Mouse (Mus musculus) gastrocnemius, postnatal 36 days (tissue): ENCODE data around the gene Slc16a6. TPM values are rescaled to one million over a fixed set of nuclear protein-coding genes. Genes with fewer than 3 reads are reported as not detected.

Experiments
- DNase-seq, 2 experiments: peaks; one replicate each; pipeline ENCODE4 v3.0.0; 2022
- intact Hi-C: fragments of 180-260 bp; cut with DNase I; formaldehyde crosslinking; loops from one replicate; pipeline ENCODE4 v1.15.1; 2025
- total RNA-seq, 2 experiments: library from RNA; stranded (reverse); gene quantifications; 2 replicates each; pipeline ENCODE4 v1.2.3; 2021

Gene Slc16a6
- total RNA-seq, 2 experiments from 2014 or later: 4.8 to 9.4 TPM

DNA sequence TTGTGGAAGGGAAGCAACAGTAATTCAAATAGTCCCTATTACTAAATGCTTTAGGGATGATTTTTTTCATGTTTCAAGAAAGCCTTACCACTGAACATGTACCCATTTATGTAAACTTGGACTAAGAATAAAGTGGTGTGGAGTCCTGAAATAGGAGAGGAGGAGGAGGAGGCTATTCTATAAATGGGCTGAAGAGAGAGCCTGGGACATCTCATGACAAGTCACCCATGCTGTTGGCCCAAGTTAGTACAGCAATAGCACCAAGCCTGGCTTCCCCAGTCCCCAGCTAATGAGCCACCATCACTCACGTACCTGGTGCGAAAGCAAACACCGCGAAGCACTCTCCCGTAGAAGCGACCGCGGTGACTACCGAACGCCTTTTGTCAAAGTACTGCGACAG is 15.2 kb downstream of the Slc16a6 start:
- intact Hi-C loops: no loop called here
- no peak for DNase-seq

DNA sequence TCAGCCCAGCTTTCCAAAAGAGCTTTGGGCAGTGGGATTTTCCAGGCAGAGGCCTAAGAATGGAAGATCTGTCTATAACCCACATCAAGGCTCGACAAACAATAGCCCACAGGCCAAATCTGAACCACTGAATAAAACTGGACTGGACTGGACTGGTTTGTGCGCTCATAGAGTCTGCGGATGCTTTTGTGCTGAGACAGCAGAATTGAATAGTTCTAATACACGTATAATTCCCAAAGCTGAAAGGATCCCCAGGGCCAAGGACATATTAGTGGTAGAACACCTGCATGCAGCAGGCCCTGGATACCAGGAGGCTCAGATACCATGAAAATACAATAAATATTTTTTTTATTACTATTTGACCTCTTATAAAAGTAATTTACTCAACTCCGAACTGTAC is 17.1 kb downstream of the Slc16a6 start:
- DNase-seq: no peak
- intact Hi-C loops: no loop called here

DNA sequence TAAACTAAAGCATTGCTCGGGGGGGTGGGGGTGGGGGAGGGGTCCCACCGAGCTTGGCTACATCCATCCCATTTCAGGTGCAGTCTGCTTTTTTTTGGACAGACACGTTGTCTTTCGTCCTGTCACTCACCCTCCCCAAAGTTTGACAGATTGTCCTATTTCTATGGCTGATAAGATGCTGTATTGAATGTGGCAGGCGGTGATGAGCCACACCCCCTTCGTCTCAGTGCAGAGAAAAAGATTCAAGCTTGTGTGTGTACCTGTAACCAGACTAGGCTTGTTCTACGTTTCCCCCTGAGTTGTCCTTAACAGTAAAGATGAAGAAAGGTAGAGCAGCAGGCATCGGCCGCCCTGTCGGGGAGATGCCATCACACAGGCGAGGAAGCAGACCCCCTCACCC is 22.2 kb downstream of the Slc16a6 start:
- no peak for DNase-seq
- intact Hi-C loops: no loop called here

DNA sequence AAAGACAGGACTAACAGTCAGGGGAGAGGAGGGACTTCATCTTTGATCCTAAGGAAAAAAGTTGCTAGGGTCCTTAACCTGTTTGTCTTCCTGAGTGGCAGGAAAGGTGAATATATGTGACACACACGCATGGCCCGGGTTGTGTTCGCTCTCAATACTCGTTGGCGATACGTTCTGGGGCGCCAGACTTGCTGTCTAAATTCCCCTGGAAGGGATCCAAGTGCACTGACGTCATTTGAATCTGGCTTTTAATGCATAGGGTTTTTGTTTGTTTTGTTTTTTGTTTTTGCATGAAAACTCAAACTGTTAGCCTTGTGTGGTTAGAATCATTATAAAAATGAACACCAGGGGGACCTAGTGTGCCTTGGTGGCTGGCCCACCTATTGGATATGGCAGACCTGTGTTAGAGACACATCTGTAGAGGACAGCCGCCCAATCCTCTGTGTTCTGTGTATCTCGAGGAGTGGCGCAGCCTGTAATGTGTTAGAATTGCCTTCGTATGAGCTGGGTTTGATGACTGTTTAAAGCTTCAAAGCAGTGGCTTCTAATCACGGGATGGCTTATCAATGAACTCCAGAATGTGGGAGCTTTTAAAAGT is 27.9 kb downstream of the Slc16a6 start:
- no peak for DNase-seq
- intact Hi-C loops: loop anchor here (2.0 to 10.0 kb wide), 4 partner anchors 139 to 417 kb away; partner anchors contain the start of gene Wipi1

DNA sequence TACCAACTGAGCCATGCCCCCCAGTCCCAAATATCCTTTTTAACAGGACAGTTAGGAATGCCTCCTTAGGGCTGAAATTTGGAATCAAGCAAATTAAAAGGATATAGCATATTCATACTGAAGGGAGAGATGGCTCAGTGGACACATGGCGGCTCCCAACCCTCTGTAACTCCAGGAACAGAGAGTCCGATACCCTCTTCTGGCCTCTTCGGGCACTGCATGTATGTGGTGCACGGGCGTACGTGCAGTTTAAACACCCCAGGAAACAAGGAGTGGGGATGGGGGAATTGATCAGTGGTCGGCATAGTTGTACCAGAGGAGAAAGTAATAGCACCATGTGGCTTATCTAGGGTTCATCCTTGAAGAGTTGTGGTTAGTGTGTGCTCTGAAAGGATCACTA is 28.8 kb downstream of the Slc16a6 start:
- intact Hi-C loops: loop anchor here (5.0 to 10.0 kb wide), 2 partner anchors 112 to 170 kb away; partner anchors contain the start of gene Wipi1
- no peak for DNase-seq

DNA sequence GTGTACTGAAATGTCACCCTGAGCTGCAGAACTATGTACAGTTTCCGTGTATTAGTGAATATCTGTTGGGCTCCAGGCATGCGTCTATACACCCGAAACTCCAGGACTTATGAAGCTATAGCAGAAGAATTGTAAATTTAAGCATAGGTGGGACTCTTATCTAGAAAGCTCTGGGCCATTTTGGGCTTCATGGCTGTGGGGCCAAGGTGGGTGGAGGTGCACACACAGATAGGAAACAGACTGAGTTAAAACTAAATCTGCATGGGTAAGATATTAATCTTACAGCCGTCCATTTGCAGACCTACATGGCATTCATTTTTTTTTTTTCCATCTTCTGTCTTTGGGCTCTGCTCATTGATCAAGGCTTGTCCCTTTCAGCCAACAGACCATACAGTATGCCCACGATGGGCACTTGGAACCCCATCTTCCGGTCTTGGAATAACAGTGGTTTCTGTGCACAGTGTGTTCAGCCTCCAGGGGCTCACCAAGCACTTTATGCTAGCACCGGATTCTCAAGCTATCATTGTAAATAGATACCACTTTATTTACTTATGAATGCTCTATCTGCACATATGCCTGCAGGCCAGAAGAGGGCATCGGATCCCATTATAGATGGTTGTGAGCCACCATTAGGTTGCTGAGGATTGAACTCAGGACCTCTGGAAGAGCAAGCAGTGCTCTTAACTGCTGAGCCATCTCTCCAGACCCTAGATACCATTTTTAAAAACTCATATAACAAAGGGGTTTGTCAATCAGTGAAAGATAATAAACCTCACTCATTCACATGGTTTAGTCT is 29.7 kb downstream of the Slc16a6 start:
- intact Hi-C loops: loop anchor here (5.0 to 10.0 kb wide), 2 partner anchors 111 to 171 kb away; partner anchors contain the start of gene Wipi1

DNA sequence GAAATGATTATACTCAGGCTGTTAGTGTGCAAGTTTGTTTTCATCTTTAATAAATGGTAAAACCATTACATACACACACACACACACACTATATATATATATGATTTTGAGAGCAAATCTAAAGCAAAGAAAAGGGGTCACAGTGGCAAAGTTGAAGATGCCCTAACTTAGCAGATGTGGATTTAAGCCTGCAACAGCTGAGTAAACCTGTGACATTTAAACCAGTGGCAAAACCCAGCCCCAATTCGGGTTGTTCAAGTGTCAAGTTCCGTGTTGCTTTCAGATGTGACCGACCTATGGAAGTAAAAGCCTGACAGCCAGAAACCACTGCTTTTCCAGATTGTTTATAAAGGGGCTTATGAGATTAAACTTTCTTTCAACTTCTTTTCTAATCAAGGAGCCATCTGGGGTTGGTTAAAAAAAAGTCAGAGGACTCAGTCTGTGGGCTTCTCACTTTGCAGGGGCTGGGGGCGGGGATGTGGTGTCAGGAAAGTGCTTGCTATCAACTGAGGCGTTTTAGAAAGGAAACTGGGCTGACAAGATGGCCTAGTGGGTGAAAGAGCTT is 31.1 kb downstream of the Slc16a6 start:
- no peak for DNase-seq
- intact Hi-C loops: loop anchor here (5.0 to 10.0 kb wide), 2 partner anchors 110 to 173 kb away; partner anchors contain the start of gene Wipi1

More for the DNA sequence above, 29.7 kb downstream of the Slc16a6 start:
- DNase-seq: no peak

DNA sequence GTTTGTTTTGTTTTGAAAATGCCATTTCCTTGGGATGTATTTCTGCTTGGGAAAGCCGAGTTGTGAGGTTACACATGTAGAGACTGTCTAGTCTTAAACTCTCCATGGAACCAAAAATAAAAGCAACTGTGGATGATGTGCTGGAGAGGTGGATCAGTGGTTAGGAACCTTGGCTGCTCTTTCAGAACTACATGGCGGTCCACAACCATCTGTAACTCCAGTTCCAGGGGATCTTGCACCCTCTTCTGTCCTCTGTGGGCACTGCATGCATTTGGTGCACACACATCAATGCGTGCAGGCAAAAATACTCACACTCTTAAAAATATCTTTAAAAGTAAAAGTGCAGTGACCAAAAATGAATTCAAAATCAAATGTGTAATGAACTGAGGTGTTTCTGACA is 32.3 kb downstream of the Slc16a6 start:
- DNase-seq: no peak
- intact Hi-C loops: loop anchor here (5.0 to 10.0 kb wide), 2 partner anchors 109 to 174 kb away; partner anchors contain the start of gene Wipi1

DNA sequence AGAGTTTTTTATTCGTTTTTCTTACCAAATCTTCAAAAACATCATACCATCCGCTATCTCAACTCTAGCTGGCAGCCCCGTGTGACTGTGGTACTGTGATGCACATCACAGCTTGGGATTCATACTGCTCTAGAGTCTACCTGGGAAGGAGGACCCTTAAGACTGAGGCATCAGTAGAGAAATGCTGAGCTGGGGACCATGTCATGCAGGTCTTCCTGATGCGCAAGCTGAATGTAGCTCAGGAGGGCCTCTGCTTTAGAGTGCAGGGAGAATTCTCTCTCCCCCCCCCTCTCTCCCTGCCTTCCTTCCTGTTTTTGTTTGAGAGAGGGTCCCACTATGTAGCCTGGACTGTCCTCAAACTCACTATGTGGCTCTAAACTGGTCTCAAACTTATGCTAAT is 32.8 kb downstream of the Slc16a6 start:
- no peak for DNase-seq
- intact Hi-C loops: loop anchor here (5.0 to 10.0 kb wide), 2 partner anchors 108 to 174 kb away; partner anchors contain the start of gene Wipi1

DNA sequence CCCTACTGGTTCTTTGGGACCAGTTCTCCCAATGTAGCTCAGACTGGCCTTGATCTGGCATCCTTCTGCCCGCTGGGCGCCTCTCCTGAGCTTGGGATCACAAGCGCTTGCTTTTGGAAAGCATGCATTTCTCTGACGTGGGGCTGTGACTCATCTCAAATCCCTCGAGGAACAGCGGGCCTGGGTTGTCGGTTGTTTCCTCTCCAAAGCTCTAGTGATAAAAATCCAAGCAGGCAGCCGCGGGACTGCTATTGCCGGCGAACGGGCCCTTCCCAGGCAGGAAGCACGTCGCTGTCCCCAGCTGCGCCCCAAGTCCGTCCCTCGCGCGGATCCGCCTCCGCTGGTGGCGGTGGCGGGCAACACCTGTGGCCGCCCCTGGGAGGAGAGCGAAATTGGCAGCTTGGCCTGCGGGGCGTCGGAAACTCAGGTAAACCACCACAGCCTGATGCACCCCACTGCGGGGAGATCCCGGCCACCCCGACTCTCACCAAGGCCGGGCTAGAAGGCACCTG is 33.5 kb downstream of the Slc16a6 start:
- peak; percentile 72 to 73 for DNase-seq
- intact Hi-C loops: loop anchor here (5.0 to 10.0 kb wide), 2 partner anchors 108 to 175 kb away; partner anchors contain the start of gene Wipi1

DNA sequence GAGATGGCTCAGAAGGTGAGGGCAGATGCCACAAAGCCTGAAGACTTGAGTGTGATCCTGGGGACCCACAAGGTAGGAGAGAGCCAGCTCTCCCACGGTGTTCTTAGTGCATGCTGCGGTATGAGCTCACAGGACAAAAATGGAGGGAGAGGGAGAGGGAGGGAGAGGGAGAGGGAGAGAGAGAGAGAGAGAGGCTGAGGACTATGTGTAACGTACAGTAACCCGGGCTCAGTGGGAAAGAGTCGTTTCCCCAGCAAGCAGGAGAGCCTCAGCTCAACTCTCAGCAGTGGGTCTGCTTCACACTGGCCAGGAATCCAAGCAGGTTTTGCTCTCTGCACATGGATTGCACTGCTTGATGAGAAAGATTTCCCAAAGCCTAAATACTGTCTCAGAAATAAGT is 34.2 kb downstream of the Slc16a6 start:
- DNase-seq: no peak
- intact Hi-C loops: no loop called here

DNA sequence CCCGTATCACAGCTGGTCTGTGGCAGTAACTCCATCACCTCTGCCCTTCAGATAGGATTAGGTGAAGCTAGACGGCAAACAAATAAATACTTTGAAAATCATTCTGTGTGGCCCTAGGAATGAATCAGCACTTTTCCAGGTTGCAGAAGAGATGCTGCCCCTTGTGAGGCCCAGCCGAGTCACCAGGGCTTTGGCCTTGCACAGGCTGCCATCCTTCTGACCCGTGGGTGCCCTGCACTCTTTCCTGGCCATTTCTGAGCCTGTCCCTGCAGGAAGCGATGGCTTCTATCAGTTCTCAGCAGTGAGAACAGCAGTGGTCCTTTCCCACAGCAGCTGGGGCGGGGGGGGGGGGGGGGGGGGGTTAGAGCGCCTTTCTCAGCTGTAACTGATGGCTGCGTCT is 36.5 kb downstream of the Slc16a6 start:
- intact Hi-C loops: no loop called here
- no peak for DNase-seq

DNA sequence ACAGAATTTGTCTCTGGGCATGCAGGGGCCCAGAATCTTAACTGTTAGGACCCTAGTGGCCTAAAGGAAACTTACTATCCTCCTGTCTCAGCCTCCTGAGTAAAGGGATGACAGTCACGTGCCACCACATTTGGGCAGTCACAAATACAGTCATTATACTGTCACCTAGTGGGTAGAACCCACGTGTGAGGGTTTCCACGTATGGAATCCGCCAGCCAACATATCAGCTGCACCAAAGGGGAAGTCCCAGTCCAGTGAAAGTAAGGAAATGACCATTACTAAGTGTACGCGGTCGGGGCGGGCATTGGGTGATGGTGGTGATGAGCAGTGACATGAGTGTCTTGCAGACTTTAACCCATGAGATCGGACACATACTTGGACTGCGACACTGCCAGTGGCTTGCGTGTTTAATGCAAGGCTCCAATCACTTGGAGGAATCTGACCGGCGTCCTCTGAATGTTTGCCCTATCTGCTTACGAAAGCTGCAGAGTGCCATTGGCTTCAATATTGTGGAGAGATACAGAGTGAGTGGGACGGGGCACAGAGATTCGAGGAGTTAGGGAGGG is 39.1 kb downstream of the Slc16a6 start:
- DNase-seq: no peak
- intact Hi-C loops: no loop called here

DNA sequence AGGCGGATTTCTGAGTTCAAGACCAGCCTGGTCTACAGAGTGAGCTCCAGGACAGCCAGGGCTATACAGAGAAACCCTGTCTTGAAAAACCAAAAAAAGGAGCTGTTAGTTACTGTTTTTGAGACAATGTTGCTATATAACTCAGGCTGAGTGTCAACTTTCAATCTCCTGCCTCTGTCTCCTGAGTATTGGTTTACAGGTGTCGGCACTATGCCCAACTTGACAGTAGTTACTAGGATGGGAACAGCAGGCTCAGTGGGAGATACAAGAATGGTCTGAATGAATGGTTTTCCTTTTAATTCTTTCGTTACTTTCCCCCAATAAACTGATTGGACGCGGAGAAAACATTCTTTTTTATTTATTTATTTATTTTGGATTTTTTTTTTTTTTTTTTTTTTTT is 46.0 kb downstream of the Slc16a6 start:
- intact Hi-C loops: loop anchor here (5.0 kb wide), 1 partner anchor 505 kb away; the partner anchor contains the start of gene Axin2
- no peak for DNase-seq

DNA sequence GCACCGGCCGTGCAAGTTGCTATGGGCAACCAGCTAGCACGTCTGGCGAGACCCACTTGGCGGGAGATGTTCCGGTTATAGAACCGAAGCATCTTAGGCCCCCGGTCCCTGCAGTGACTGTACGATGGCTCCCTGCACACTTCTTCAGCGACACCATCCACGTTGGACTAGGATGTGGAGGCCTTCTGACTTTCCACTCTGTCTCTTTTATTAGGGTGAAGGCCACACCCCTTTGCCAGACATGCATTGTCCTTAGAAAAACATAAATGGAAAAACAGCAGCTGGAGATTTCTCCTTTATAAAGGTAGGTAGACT is 47.2 kb downstream of the Slc16a6 start:
- intact Hi-C loops: loop anchor here (5.0 kb wide), 1 partner anchor 504 kb away; the partner anchor contains the start of gene Axin2
- no peak for DNase-seq

DNA sequence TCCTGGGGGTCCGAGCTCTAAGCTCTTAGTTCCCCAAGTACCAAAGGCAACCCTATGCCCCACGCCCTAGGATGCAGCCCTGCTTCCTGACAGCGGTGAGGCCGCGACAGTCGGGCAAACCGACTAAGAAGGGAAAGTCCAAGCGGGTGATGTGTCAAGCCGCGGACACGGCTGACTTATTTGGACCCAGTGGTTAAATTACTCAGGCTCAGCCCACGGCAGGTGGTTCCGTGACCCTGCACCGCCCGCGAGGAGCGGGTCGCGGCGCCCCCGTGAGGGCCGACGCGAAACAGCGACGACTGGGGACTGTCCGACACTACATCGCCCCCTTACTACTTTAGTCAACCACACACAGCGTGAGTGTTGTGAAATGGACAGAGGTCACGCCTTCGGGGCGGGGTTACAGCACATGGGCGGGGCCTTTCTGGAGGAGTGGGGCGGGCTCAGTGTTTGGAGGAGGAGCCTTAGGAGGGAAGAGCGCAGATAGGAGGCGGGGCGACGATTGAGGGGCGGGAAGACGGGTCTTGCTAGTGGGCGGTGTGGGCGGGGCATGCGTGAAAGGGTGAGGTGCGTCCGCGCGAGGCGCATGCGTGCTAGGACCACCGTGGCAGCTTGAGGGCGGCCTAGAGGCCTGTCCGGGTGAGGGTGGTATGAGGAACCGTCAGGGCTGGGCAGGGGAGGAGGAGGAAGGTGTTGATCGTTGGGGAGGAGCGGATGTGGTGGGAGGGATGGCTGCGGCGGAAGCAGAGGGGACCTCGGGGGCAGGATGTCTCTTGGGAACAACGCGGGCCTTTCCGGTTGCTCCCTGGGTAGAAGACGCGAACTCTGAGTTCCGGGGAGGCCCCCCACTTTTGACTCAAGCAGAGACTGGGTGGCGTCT is 47.8 kb downstream of the Slc16a6 start, which contains the start of gene Amz2:
Gene Amz2 (plus strand): TSS at position 555 of the 880 bp plus-strand sequence.
- peak; percentile 99 to 100 for DNase-seq
- intact Hi-C loops: loop anchor here (1.0 to 5.0 kb wide), 2 partner anchors 93 to 503 kb away; partner anchors contain the start of gene Axin2

DNA sequence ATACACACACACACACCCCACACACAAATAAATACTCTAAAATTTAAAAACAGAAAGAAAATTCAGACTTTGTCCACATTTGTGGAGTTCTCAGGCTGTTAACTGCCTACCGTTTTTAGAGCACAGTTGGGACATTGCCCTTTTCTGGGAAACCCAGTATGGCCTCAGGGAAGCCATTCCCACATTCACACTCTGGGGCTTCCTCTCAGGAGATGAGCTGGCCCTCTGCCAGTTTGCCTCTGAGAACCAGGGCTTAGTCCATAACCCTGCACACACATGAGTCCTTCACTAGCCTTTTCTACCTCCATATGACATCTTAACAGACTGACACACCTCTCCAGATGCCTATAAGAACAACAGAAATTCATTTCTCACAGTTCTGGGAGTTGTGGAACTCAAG is 50.1 kb downstream of the Slc16a6 start:
- no peak for DNase-seq
- intact Hi-C loops: loop anchor here (5.0 kb wide), 2 partner anchors 51 to 76 kb away; no protein-coding TSS in a partner anchor

DNA sequence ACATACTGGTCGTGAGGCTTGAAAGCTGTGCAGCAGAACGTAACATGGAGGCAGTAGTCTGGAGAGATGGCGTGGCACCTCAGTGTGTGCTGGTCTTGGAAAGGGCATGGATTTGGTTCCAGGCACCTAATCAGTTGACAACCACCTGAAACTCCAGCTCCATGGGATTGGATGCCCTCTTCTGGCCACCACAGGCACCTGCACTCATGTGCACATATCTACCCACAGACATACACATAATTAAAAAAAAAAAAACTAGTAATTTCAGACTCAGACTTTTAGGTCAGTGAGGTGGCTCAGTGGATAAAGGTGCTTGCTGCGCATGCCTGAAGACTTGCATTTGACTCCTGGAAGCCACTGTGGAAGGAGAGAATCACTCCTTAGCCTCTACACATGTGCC is 51.1 kb downstream of the Slc16a6 start:
- DNase-seq: no peak
- intact Hi-C loops: loop anchor here (5.0 kb wide), 2 partner anchors 50 to 75 kb away; no protein-coding TSS in a partner anchor

DNA sequence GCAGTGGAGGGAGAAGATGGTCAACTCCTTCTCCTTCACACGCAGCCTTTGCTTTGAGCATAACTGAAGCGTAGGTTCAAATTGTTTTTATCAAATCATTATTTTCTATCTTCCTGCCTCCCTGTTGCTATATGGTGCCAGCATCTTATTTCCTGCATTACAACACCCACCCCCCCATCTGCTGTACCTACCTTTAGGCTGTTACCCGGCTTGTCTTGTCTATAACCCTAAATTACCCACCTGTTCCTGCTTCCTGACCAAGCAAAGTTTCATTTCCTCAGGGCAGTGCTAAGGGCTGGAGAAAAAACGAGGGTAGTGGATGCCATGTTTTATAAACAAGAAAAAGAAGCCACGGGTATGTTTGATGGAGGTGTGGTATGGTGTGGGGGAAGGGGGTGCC is 52.2 kb downstream of the Slc16a6 start:
- intact Hi-C loops: loop anchor here (5.0 kb wide), 2 partner anchors 49 to 74 kb away; no protein-coding TSS in a partner anchor
- DNase-seq: no peak
